Mouse (Mus musculus) testis, postnatal 14 days (tissue): Measurements from ENCODE around the gene Mtmr10.

Experiments
- DNase-seq: peaks from one replicate; pipeline ENCODE4 v3.0.0; 2021; ENCODE audit warnings: low spot score

The Mtmr10 gene

DNA sequence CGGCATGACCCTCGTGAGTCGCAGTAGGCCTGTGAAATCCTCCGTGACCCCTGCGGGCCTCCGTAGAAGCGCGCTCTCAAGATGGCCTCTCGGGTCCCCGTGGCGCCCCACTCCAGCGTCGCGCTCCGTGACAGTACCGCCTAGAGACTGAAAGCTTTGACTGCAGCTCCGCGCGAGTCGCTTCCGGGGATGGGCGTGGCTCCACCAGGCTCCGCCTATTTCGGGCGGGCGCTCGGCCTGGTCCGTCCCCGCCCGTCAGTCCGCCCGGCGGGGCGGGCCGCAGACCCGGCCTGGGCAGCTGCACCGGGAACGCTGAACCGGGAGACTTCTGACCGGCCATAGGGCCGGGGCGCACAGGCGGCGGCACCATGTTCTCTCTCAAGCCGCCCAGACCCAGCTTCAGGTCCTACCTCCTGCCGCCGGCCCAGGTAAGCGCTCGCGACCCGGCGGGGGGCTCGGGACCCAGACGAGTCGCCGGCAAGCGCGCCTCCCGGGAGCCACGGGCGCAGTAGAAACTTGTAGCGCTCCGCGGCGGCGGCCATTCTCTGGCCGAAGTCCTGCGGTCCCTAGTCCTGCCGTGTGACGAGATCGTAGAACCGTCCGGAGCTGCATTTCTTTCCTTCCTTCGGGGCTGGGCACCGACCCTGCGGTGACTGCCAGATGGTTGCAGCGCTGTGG, at the start of gene Mtmr10:
Gene Mtmr10 (plus strand): TSS at position 240 of the 678 bp plus-strand sequence.
- peak; percentile 97 for DNase-seq

GRCm38 (mm10) chr7:64237747-64238146, 49.7 kb upstream of the Mtmr10 start:
- no peak for DNase-seq

DNA sequence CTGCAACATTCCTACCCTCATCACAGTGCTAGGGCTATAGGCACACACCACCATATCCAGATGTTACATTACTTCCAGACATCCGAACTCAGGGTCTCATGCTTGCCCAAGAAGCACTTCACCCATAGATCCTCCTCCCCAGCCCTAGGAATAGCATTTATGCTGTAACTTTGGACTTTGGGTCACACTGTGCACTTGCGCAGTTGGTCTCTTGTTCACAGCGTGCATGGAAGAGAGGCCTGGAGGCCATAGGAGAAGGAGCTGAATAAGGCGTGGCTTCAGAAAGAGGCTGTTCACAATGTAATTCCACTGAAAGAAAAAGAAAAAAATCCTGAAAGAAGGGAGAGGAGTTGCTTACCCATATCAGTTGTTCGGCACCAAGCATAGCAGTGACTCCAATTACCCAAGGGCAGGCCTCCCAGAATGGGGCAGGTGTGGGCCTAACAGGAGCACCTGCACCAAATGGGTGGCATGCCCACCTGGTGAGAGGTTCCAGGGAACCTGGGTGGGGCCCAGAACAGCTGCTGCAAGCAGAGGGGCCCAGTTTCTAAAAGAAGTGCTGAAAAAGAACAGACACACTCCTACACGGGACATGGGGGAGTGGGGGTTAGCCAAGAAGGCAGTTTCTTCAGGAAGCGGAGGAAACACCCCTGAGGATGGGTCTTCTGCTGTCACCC, 48.9 kb upstream of the Mtmr10 start:
- DNase-seq, result no peak

DNA sequence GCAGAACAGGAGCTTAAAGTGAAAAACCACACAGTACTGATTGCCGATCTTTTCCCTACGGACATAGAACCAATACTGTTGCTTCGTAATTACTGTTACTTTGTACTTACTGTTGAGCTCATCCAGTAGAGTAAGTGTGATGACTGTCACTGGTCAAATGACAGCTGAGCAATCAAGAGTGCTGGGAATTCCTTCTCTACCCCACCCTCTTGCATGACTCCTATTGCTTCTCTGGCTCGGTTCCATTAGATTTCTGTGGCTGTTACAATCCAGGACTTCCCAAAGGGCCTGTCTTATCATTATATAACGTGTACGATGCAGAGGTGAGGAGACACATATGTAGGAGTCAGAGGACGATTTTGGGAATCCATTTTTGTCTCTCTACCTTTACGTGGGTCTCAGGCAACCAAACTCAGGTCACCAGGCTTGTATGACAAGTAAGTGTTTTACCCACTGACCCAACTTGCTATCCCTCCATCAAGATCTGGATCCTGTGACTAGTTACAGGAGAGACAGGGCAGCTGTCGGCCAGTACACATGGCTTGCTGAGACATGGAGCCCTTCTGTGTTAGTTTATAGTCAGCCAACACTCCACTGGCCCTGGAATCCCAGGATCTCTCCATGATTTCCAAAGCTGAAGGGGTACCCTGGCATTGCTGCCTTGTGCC, 48.2 kb upstream of the Mtmr10 start:
- DNase-seq, result no peak

GRCm38 (mm10) chr7:64239806-64240315, 47.6 kb upstream of the Mtmr10 start:
- no peak for DNase-seq

DNA sequence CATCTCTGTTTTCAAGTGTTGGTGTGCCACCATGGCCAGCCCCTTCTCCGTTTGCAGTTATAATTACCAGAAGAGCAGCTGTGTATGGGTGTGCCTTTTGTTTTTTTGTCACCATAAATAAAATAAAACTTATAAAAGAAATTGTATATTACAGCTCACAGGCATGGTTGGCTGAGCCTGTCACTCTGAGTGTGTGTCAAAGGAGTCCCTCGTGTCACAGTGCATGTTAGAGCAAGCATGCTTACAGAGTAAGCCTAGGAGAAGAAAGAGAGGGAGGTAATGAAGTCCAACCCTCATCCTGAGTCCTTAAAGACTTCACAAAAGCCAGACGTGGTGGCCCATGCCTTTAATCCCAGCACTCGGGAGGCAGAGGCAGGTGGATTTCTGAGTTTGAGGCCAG, 45.0 kb upstream of the Mtmr10 start:
- no peak for DNase-seq

DNA sequence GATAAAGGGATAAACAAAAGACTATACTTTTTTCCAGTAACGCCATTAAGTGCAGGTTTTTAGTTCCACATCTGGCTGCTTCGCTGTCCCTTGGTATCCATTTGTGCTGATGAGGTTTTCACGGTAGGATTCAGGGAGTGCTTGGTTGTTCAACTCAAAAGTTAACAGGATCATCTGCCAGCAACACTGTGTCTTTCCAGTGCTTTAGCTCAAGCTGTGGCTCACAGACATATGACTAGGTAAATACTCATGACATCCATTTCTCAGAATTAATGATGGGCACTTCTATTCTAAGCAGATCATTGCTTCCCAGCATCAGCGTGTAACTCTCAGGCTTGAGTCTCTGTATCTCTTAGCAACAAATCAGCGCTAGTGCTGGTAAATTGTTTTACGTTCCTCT, 43.1 kb upstream of the Mtmr10 start:
- DNase-seq, result no peak

DNA sequence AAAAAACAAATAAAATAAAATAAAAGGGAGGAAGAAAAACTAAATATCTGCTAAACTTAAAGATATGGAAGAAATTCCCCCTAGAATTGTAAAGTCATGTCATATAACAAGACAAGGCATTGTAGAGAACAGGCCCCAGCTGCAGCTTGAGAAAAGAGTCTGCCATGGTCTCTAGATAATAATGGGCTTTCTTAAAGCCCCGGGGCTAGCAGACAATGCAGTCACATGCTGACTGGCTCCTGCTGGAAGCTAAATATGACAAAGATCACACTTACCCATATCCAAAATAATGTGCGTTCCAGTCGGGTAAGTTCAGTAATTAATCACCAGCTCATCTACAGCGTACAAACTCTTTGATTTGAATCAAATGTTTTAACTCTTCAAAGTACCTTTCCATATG, 40.7 kb upstream of the Mtmr10 start:
- no peak for DNase-seq

- DNase-seq, result no peak
These were observed 39.1 kb upstream of the Mtmr10 start for GRCm38 (mm10) chr7:64248352-64248751.

GRCm38 (mm10) chr7:64249715-64250114, 37.7 kb upstream of the Mtmr10 start:
- no peak for DNase-seq

- DNase-seq, result no peak
These were observed 37.0 kb upstream of the Mtmr10 start for GRCm38 (mm10) chr7:64250417-64250816.

GRCm38 (mm10) chr7:64253736-64254135, 33.7 kb upstream of the Mtmr10 start:
- no peak for DNase-seq

- DNase-seq, result no peak
These were observed 21.8 kb upstream of the Mtmr10 start for GRCm38 (mm10) chr7:64265502-64266279.

GRCm38 (mm10) chr7:64266587-64266986, 20.9 kb upstream of the Mtmr10 start:
- no peak for DNase-seq

DNA sequence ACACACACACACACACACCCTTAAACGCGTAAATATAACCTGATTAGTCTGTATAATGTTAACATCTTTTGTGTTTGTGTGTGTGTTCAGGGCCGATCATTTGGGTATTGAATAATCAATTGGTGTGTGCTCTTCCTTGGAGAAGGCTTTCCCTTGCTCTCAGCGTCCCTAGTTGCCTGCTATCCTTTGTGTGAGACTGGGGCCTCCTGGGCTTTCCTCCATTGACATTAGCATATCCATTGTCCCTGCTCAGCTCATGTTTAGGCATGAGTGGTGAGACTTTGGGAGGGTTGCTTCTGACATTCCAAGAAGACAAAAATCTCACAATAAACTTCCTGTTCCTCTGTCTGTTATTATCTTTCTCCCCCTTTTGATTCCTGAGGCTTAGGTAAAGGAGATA, 15.5 kb upstream of the Mtmr10 start:
- DNase-seq, result no peak

- no peak for DNase-seq
These were observed 11.9 kb upstream of the Mtmr10 start for GRCm38 (mm10) chr7:64275518-64275917.

DNA sequence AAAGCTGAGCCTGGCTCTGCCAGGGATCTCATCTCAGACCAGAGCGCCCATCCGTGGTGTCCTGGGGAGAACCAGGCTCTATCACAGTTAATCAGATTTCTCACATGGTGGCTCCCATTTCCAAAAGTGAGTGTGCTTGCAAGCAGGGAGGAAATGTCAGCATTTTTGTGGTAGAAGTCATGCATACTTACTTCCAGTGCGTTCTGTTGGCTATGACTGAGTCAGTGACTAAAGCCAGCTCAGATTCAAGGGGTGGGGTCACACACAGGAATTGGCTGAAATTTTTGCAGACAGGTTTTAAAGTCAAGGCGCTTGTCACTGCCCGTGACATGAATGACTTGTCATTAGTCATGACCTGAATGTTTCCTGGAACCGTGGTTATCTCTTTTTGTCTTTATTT, 10.5 kb upstream of the Mtmr10 start:
- DNase-seq, result no peak

GRCm38 (mm10) chr7:64278526-64278925, 8.9 kb upstream of the Mtmr10 start:
- no peak for DNase-seq

DNA sequence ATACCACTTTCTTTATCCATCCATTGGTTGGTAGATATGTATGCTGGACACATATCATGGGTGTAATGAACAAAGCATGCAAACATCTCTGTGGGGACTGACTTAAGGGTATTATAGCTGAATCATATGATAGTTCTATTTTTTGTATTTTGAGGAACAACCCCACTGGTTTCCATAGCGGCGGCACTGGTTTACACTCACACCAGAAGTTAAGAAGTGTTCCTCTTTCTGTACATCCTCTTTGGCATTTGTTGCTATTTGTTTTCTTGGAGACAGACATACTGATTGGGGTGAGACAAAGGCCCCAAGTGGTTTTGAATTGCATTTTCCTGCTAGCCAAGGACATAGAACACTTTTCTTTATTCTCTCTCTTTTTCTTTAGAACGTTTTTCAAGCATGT, 7.9 kb upstream of the Mtmr10 start:
- no peak for DNase-seq

GRCm38 (mm10) chr7:64286566-64286965, 887 bp upstream of the Mtmr10 start:
- no peak for DNase-seq

DNA sequence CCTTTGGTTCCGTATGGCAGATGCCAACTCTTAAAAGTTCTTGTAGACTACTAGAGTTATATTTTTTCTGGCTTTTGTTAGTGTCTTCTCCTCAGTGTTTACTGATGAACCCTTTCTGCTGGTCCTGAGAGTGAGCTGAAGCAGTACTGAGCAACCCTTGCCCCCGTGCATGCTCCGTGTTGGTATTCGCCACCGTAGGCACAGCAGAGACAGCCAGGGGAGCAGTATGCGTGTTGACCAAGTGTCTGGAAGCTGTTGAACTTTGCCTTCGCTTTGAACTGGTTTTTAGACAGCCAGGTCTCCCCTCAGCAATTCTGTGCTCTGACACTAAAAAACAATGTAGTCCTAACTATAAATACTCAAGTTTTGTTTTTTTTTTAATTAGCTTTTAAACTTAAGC, 2.0 kb downstream of the Mtmr10 start:
- DNase-seq, result no peak

GRCm38 (mm10) chr7:64290431-64290830, 3.0 kb downstream of the Mtmr10 start:
- no peak for DNase-seq
